Mouse (Mus musculus) neural tube, embryonic 15.5 days (tissue): ENCODE measurements around the gene Trex2. TPM values are rescaled to one million over a fixed set of nuclear protein-coding genes. Genes with fewer than 3 reads are reported as not detected.
"Not testable (repeated sequence)": the region's sequence is repeated elsewhere in the genome, so short reads cannot be mapped to it uniquely, and the experiment has no call there.

Experiments
- ATAC-seq: fragments of 200-750 bp; cut with Nextera tagmentation; 2 replicates; pipeline ENCODE4 v1.8.0; 2017; ENCODE audit warnings: mild to moderate bottlenecking, moderate TSS enrichment, moderate library complexity; ENCODE audit not compliant: low FRiP score
- H3K27ac ChIP-seq: fragments of 300-500 bp; sonication (generic); replicated peaks from 2 replicates; pipeline ENCODE4 v1.5.1; 2015; ENCODE audit warnings: mild to moderate bottlenecking, inconsistent platforms
- H3K27me3 ChIP-seq: fragments of 300-500 bp; sonication (generic); replicated peaks from 2 replicates; pipeline ENCODE4 v1.6.1; 2015; ENCODE audit warnings: inconsistent platforms
- H3K36me3 ChIP-seq: fragments of 300-500 bp; sonication (generic); 2 replicates; pipeline ENCODE4 v1.6.1; 2015; ENCODE audit warnings: inconsistent platforms
- H3K4me1 ChIP-seq: fragments of 300-500 bp; sonication (generic); 2 replicates; pipeline ENCODE4 v1.6.1; 2015; ENCODE audit warnings: inconsistent platforms
- H3K4me2 ChIP-seq: fragments of 300-500 bp; sonication (generic); 2 replicates; pipeline ENCODE4 v1.6.1; 2015; ENCODE audit warnings: inconsistent platforms, mild to moderate bottlenecking, moderate library complexity
- H3K4me3 ChIP-seq: fragments of 300-500 bp; sonication (generic); replicated peaks from 2 replicates; pipeline ENCODE4 v1.5.1; 2015; ENCODE audit warnings: mild to moderate bottlenecking, inconsistent platforms
- H3K9ac ChIP-seq: fragments of 300-500 bp; sonication (generic); replicated peaks from 2 replicates; pipeline ENCODE4 v1.6.1; 2015; ENCODE audit warnings: mild to moderate bottlenecking, inconsistent platforms
- H3K9me3 ChIP-seq: fragments of 300-500 bp; sonication (generic); replicated peaks from 2 replicates; pipeline ENCODE4 v1.6.1; 2016; ENCODE audit warnings: inconsistent platforms
- WGBS: fragments of 180-500 bp; shearing (Covaris S2); methylation state at CpG from one replicate; pipeline ENCODE4 v1.1.7; 2015; ENCODE audit warnings: mixed read lengths; 5-methylcytosine and 5-hydroxymethylcytosine counted together
- polyA plus RNA-seq: library from polyadenylated mRNA; unstranded; fragments of >200 nt; fragmentation: Nextera tagmentation; extraction: Ambion mirVana; gene quantifications from 2 replicates; pipeline ENCODE4 v1.2.1, GENCODE M21; 2015

Trex2 gene
- polyA plus RNA-seq, 1 experiment from 2014 or later = not detected

- Histone ChIP-seq H3K27me3 (no peaks in the 10 kb centered on the region), H3K4me1 (no peaks in the 10 kb centered on the region), H3K9me3 (no peaks in the 10 kb centered on the region), H3K9ac (peak within 1 kb of the TSS; percentile 32; the same call in 1 of the 2 replicates), H3K4me2 (peak within 1 kb of the TSS; percentile 60), H3K36me3 (no peaks in the 10 kb centered on the region), H3K27ac (no peak within 1 kb of the TSS), H3K4me3 (peak within 1 kb of the TSS; percentile 40)
- 25% methylated on average over 20 of the region's 20 CpGs for WGBS
- peak; percentile 78 for ATAC-seq
Observed at GRCm38 (mm10) chrX:73410880-73411517, 24.1 kb downstream of the Trex2 start, which contains the start of gene Zfp92. Zfp92 (plus strand) TSS chrX:73411096.

GRCm38 (mm10) chrX:73401616-73402015 is 33.5 kb downstream of the Trex2 start:
- Histone ChIP-seq H3K4me3 (no peak overlapping the region), H3K4me1 (no peaks in the 10 kb centered on the region), H3K9me3 (no peaks in the 10 kb centered on the region), H3K4me2 (no peak overlapping the region), H3K9ac (no peak overlapping the region), H3K36me3 (no peaks in the 10 kb centered on the region), H3K27ac (no peak overlapping the region), H3K27me3 (no peaks in the 10 kb centered on the region)
- 94% methylated on average over 12 of the region's 12 CpGs for WGBS
- no peak for ATAC-seq

- H3K27me3 ChIP-seq = no peaks in the 10 kb centered on the region
- no peak overlapping the region for H3K9ac ChIP-seq
- H3K4me2 ChIP-seq = no peak overlapping the region
- no peaks in the 10 kb centered on the region for H3K9me3 ChIP-seq
- no peak for ATAC-seq
- H3K4me3 ChIP-seq = no peak overlapping the region
- no peak overlapping the region for H3K27ac ChIP-seq
- no peaks in the 10 kb centered on the region for H3K4me1 ChIP-seq
- 91% methylated on average over 20 of the region's 20 CpGs for WGBS
- H3K36me3 ChIP-seq = no peaks in the 10 kb centered on the region
Observed at GRCm38 (mm10) chrX:73400951-73401350, 34.2 kb downstream of the Trex2 start.

DNA sequence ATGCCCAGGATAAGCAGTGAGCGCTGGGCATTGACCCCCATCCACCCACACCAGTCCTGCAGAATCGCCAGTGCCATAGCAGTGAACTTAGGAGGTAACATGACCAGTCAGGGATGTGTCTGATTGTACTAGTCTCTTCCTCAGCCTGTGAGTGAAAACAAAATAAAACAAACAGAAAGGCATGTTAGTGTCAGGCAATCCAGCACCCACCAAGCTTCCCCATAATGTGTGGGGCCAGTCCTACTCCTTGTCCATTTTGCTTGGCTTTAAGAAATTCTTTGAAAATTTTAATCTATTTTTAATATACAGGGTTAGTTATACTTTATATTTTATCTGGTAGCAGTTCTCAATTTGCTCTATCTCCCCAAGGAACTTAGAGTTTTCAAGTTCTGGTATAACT is 36.5 kb downstream of the Trex2 start, which contains the start of gene Gm18336:
TSS of gene Gm18336 (minus strand) at position 101 of the 400 bp plus-strand sequence.
- not testable (repeated sequence) for H3K27ac ChIP-seq, H3K4me1 ChIP-seq, ATAC-seq, H3K4me3 ChIP-seq, H3K4me2 ChIP-seq, H3K27me3 ChIP-seq, H3K9ac ChIP-seq, H3K9me3 ChIP-seq, H3K36me3 ChIP-seq
- 80% methylated on average over 2 of the region's 2 CpGs for WGBS

- Histone ChIP-seq H3K9ac (no peak overlapping the region), H3K27me3 (no peaks in the 10 kb centered on the region), H3K36me3 (no peaks in the 10 kb centered on the region), H3K4me2 (no peak overlapping the region), H3K4me1 (no peaks in the 10 kb centered on the region), H3K9me3 (no peaks in the 10 kb centered on the region), H3K27ac (no peak overlapping the region), H3K4me3 (no peak overlapping the region)
- ATAC-seq = no peak
- 100% methylated on average over 1 of the region's 1 CpGs for WGBS
Observed at GRCm38 (mm10) chrX:73396446-73396845, 38.7 kb downstream of the Trex2 start.

GRCm38 (mm10) chrX:73391481-73391880 is 43.7 kb downstream of the Trex2 start:
- H3K27me3 ChIP-seq = no peaks in the 10 kb centered on the region
- no peak overlapping the region for H3K9ac ChIP-seq
- H3K4me3 ChIP-seq = no peak overlapping the region
- H3K4me1 ChIP-seq = no peaks in the 10 kb centered on the region
- ATAC-seq = no peak
- no peaks in the 10 kb centered on the region for H3K36me3 ChIP-seq
- no peaks in the 10 kb centered on the region for H3K9me3 ChIP-seq
- H3K4me2 ChIP-seq = no peak overlapping the region
- H3K27ac ChIP-seq = no peak overlapping the region
- 89% methylated on average over 4 of the region's 4 CpGs for WGBS

DNA sequence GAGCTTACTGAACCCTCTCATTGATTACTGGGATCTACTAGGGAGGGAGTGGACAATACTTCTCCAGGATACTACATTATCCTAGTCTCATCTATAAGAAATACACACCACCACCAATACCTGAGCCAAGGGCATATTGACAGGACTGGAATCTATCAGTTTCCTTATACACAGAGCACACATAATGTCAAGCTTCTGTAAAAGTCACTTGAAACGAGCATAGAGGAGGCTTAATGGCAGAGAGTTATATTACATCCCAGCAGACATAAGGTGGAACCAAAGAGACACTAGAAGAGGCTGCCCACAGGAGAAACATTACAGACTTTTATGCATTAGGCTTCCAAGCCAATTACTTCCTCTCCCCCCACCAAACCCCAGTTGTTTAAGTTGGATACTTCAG is 50.2 kb downstream of the Trex2 start:
- H3K36me3 ChIP-seq = no peaks in the 10 kb centered on the region
- H3K9ac ChIP-seq = no peak overlapping the region
- H3K4me1 ChIP-seq = no peaks in the 10 kb centered on the region
- ATAC-seq = no peak
- no peaks in the 10 kb centered on the region for H3K9me3 ChIP-seq
- H3K27ac ChIP-seq = no peak overlapping the region
- H3K27me3 ChIP-seq = no peaks in the 10 kb centered on the region
- H3K4me3 ChIP-seq = no peak overlapping the region
- no peak overlapping the region for H3K4me2 ChIP-seq
- WGBS = 38% methylated on average over 1 of the region's 1 CpGs

GRCm38 (mm10) chrX:73384419-73384818 is 50.7 kb downstream of the Trex2 start:
- Histone ChIP-seq H3K9ac (no peak overlapping the region), H3K27me3 (no peaks in the 10 kb centered on the region), H3K9me3 (no peaks in the 10 kb centered on the region), H3K36me3 (no peaks in the 10 kb centered on the region), H3K4me3 (no peak overlapping the region), H3K4me2 (no peak overlapping the region), H3K4me1 (no peaks in the 10 kb centered on the region), H3K27ac (no peak overlapping the region)
- 68% methylated on average over 6 of the region's 6 CpGs for WGBS
- no peak; the same call in 1 of the 2 replicates for ATAC-seq

Other genes with a start within 250 kb of the Trex2 start
- 16.5 and 19.9 TPM in 2 replicates for gene Xlr3b, start 243.1 kb downstream of the Trex2 start, polyA plus RNA-seq
- 0.37 and 3.1 TPM in 2 replicates for gene Xlr4b, start 221.0 kb downstream of the Trex2 start, polyA plus RNA-seq
- gene F8a, start 207.1 kb downstream of the Trex2 start, polyA plus RNA-seq = 31.3 and 35.3 TPM in 2 replicates
- gene Xlr4c, start 192.2 kb downstream of the Trex2 start, polyA plus RNA-seq = 0.12 and 2.3 TPM in 2 replicates
- gene Xlr3c, start 170.0 kb downstream of the Trex2 start, polyA plus RNA-seq = 0.22 and 0.41 TPM in 2 replicates
- 0.20 TPM in 1 of 2 replicates, not detected in the other for gene Xlr5a, start 142.4 kb downstream of the Trex2 start, polyA plus RNA-seq
- not detected in 2 replicates for gene Xlr5c, start 142.4 kb downstream of the Trex2 start, polyA plus RNA-seq
- gene Gm45015, start 98.5 kb downstream of the Trex2 start, polyA plus RNA-seq = not detected in 2 replicates
- gene Zfp275, start 92.7 kb downstream of the Trex2 start, polyA plus RNA-seq = 8.9 and 9.8 TPM in 2 replicates
- not detected in 2 replicates for gene Gm18336, start 36.6 kb downstream of the Trex2 start, polyA plus RNA-seq
- gene Zfp92, start 24.2 kb downstream of the Trex2 start, polyA plus RNA-seq = 1.2 and 1.3 TPM in 2 replicates
- 67.5 and 74.9 TPM in 2 replicates for gene Haus7, start 23.7 kb upstream of the Trex2 start, polyA plus RNA-seq
- 29.1 and 33.4 TPM in 2 replicates for gene Bgn, start 48.3 kb upstream of the Trex2 start, polyA plus RNA-seq
- gene Atp2b3, start 67.7 kb upstream of the Trex2 start, polyA plus RNA-seq = 6.1 and 7.0 TPM in 2 replicates
- 1.0 and 1.8 TPM in 2 replicates for gene Dusp9, start 204.1 kb upstream of the Trex2 start, polyA plus RNA-seq
- 156 and 187 TPM in 2 replicates for gene Pnck, start 224.8 kb upstream of the Trex2 start, polyA plus RNA-seq
- gene Slc6a8, start 237.8 kb upstream of the Trex2 start, polyA plus RNA-seq = 8.2 TPM in 2 replicates